Mouse (Mus musculus): Measurements from ENCODE around the gene Ccr7. TPM values are rescaled to one million over a fixed set of nuclear protein-coding genes. Genes with fewer than 3 reads are reported as not detected.

Ccr7 gene
- total and polyA plus RNA-seq, 3 experiments: 203 to 306 (median 241) TPM

DNA sequence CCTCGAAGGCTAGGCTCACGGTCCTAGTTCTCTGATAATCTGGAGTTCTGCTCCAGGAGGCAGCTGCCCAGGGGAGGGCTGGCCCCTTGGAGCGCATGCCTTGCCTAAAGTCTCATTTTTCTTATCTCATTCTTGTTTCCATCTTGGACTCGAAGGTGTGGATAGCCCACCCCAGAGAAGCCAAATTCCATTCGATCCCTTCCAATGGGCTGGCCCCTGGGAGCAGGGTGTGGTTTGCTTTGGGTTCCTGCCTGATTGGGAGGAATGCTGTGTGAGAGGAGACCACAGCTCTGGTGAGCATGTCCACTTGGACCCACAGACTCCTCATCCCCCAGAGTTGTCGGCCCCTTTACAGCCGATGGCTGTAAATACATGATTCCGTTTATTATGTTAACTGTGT is 53.2 kb downstream of the Ccr7 start:
- H3K36me3 ChIP-seq (replicated peaks in 1 of 2; ENCODE audit: control insufficient read depth in 1 of 2, insufficient read depth in 1 of 2, low read length in 1 of 2): no peaks in the 10 kb centered on the region
- no peak for TF ChIP-seq CHD2 (IDR thresholded peaks at IDR 0.05; ENCODE audit: low read length)
- no peak for TF ChIP-seq MEF2A (IDR thresholded peaks at IDR 0.05; ENCODE audit: borderline replicate concordance, low read depth, low read length)
- TF ChIP-seq POLR2A (IDR thresholded peaks at IDR 0.05; ENCODE audit: low read depth, low read length): no peak
- no peak for TF ChIP-seq USF2 (conservative IDR thresholded peaks at IDR 0.05; ENCODE audit: low read depth, low read length)
- no peak for TF ChIP-seq SMC3 (IDR thresholded peaks at IDR 0.05; ENCODE audit: low read depth, low read length)
- no peak for TF ChIP-seq MXI1 (IDR thresholded peaks at IDR 0.05; ENCODE audit: low read depth, low read length)
- TF ChIP-seq NELFE (IDR thresholded peaks at IDR 0.05; ENCODE audit: low read depth, low read length): no peak
- TF ChIP-seq SIN3A (IDR thresholded peaks at IDR 0.05; ENCODE audit: low read length): no peak
- TF ChIP-seq MAFK (IDR thresholded peaks at IDR 0.05; ENCODE audit: insufficient replicate concordance, low read length): no peak
- TF ChIP-seq ZC3H11A (IDR thresholded peaks at IDR 0.05; ENCODE audit: low read depth, low read length): no peak
- TF ChIP-seq PAX5 (IDR thresholded peaks at IDR 0.05; ENCODE audit: low read length): no peak
- TF ChIP-seq ETS1 (conservative IDR thresholded peaks at IDR 0.05; ENCODE audit: low read depth, low read length): no peak
- no peak for TF ChIP-seq JUN (IDR thresholded peaks at IDR 0.05; ENCODE audit: insufficient read depth, low read depth, low read length)
- H3K27ac ChIP-seq (ENCODE audit: insufficient read depth, low read depth): no peak overlapping the region
- H3K9me3 ChIP-seq (replicated peaks; ENCODE audit: low read length): no peaks in the 10 kb centered on the region
- DNase-seq (ENCODE audit: extremely low read depth): no peak
- dilution Hi-C loops (cut with MboI; ENCODE audit: extremely low pct_ligation_motif_present, extremely low pct_unique_long_range_greater_than_20kb, low sequenced_read_pairs): no loop called here
- in situ Hi-C loops (cut with MboI; ENCODE audit: low pct_ligation_motif_present, low pct_unique_long_range_greater_than_20kb, low sequenced_read_pairs): loop anchor here (5.0 kb wide), 1 partner anchor 34 kb away; no protein-coding TSS in a partner anchor
- H3K27me3 ChIP-seq (replicated peaks): no peaks in the 10 kb centered on the region
- peaks cover 9 to 15% of the 10 kb centered on the region in 2 experiments for H3K4me1 ChIP-seq (ENCODE audit: control insufficient read depth in 1 of 2, insufficient read depth in 2 of 2)
- no peak overlapping the region for H3K4me3 ChIP-seq (replicated peaks in 1 of 3; ENCODE audit: low read depth in 2 of 3, low read length in 2 of 3, poor library complexity in 1 of 3)
- no peak overlapping the region for H3K9ac ChIP-seq (ENCODE audit: insufficient read depth, low read depth)
- H3K4me2 ChIP-seq (ENCODE audit: insufficient read depth, low read depth, poor library complexity, severe bottlenecking): no peak overlapping the region
- no peaks in the 10 kb centered on the region for H3K79me2 ChIP-seq (replicated peaks; ENCODE audit: control insufficient read depth, extremely low read depth, insufficient read depth, poor library complexity, severe bottlenecking)

DNA sequence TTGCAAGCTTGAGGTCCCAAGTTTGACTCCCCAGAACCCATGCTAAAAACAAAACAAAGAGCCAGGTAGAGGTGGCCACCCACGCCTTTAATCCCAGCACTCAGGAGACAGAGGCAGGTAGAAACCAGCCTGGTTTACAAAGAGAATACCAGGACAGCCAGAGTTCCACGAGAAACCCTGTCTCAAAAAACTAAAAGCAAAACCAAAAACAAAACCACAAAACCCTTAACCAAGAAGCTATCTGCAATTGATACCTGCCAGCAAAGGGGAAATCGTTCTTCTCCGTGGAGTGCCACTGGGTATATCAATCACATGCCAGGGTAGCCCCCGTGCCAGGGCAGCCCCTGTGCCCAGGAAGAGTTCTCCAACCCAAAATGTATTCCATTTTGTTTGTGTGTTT is 54.7 kb downstream of the Ccr7 start:
- DNase-seq (ENCODE audit: extremely low read depth): no peak
- Histone ChIP-seq H3K27me3 (replicated peaks) (no peaks in the 10 kb centered on the region), H3K9me3 (replicated peaks; ENCODE audit: low read length) (peaks cover 1% of the 10 kb centered on the region), H3K9ac (ENCODE audit: insufficient read depth, low read depth) (no peak overlapping the region), H3K4me2 (ENCODE audit: insufficient read depth, low read depth, poor library complexity, severe bottlenecking) (peak overlapping the region; percentile 50; the same call in 1 of the 2 replicates), H3K4me1 (ENCODE audit: control insufficient read depth in 1 of 2, insufficient read depth in 2 of 2) (peaks cover 9 to 14% of the 10 kb centered on the region in 2 experiments), H3K4me3 (replicated peaks in 1 of 3; ENCODE audit: low read depth in 2 of 3, low read length in 2 of 3, poor library complexity in 1 of 3) (no peak overlapping the region), H3K79me2 (replicated peaks; ENCODE audit: control insufficient read depth, extremely low read depth, insufficient read depth, poor library complexity, severe bottlenecking) (no peaks in the 10 kb centered on the region), H3K36me3 (replicated peaks in 1 of 2; ENCODE audit: control insufficient read depth in 1 of 2, insufficient read depth in 1 of 2, low read length in 1 of 2) (no peaks in the 10 kb centered on the region), H3K27ac (ENCODE audit: insufficient read depth, low read depth) (no peak overlapping the region)
- in situ Hi-C loops (cut with MboI; ENCODE audit: low pct_ligation_motif_present, low pct_unique_long_range_greater_than_20kb, low sequenced_read_pairs) (loop anchor here (5.0 kb wide), 1 partner anchor 33 kb away; no protein-coding TSS in a partner anchor), dilution Hi-C loops (cut with MboI; ENCODE audit: extremely low pct_ligation_motif_present, extremely low pct_unique_long_range_greater_than_20kb, low sequenced_read_pairs) (no loop called here)
- TF ChIP-seq RAD21 (IDR thresholded peaks at IDR 0.05; ENCODE audit: low read depth, low read length): no peak
- 0 out of 2 replicates have a peak, but pooled peaks have one; percentile 19 for TF ChIP-seq MYC (IDR thresholded peaks at IDR 0.05; ENCODE audit: low read depth, low read length)
- TF ChIP-seq USF2 (conservative IDR thresholded peaks at IDR 0.05; ENCODE audit: low read depth, low read length): no peak
- no peak for TF ChIP-seq MAZ (IDR thresholded peaks at IDR 0.05; ENCODE audit: low read depth, low read length)
- peak; percentile 48 for TF ChIP-seq ZNF384 (IDR thresholded peaks at IDR 0.05; ENCODE audit: low read depth, low read length)
- no peak for TF ChIP-seq NELFE (IDR thresholded peaks at IDR 0.05; ENCODE audit: low read depth, low read length)
- TF ChIP-seq GABPA (IDR thresholded peaks at IDR 0.05; ENCODE audit: insufficient replicate concordance, low read depth, low read length): no peak
- no peak for TF ChIP-seq JUND (conservative IDR thresholded peaks at IDR 0.05; ENCODE audit: low read depth, low read length)
- no peak for TF ChIP-seq MEF2A (IDR thresholded peaks at IDR 0.05; ENCODE audit: borderline replicate concordance, low read depth, low read length)
- no peak for TF ChIP-seq USF1 (IDR thresholded peaks at IDR 0.05; ENCODE audit: low read depth, low read length)
- TF ChIP-seq EP300 (IDR thresholded peaks at IDR 0.05; ENCODE audit: low read length): 0 out of 2 replicates have a peak, but pooled peaks have one; percentile 19
- TF ChIP-seq CHD2 (IDR thresholded peaks at IDR 0.05; ENCODE audit: low read length): no peak
- TF ChIP-seq UBTF (IDR thresholded peaks at IDR 0.05; ENCODE audit: low read depth, low read length): no peak
- TF ChIP-seq CTCF (conservative IDR thresholded peaks at IDR 0.05 in 1 of 2, IDR thresholded peaks at IDR 0.05 in 1 of 2; ENCODE audit: low read depth in 2 of 2, low read length in 2 of 2): no peak
- peak; percentile 44 for TF ChIP-seq BHLHE40 (IDR thresholded peaks at IDR 0.05; ENCODE audit: low read depth, low read length)
- no peak for TF ChIP-seq SMC3 (IDR thresholded peaks at IDR 0.05; ENCODE audit: low read depth, low read length)
- no peak for TF ChIP-seq KAT2A (IDR thresholded peaks at IDR 0.05; ENCODE audit: insufficient replicate concordance, low read length)
- no peak for TF ChIP-seq NRF1 (IDR thresholded peaks at IDR 0.05; ENCODE audit: low read depth, low read length)
- peak; percentile 32; the same call in 1 of the 2 replicates for TF ChIP-seq IRF4 (IDR thresholded peaks at IDR 0.05; ENCODE audit: low read depth, low read length)
- TF ChIP-seq POLR2AphosphoS2 (IDR thresholded peaks at IDR 0.05; ENCODE audit: low read depth, low read length): no peak
- TF ChIP-seq POLR2A (IDR thresholded peaks at IDR 0.05; ENCODE audit: low read depth, low read length): no peak
